Mouse (Mus musculus): ENCODE results near the gene Zbtb18.

GRCm38 (mm10) chr1:177453806-177454205 lies 11.7 kb downstream of the Zbtb18 start:
- no peak for TF ChIP-seq JUN (IDR thresholded peaks at IDR 0.05; ENCODE audit: insufficient read depth, low read depth, low read length)
- no peak for TF ChIP-seq SIN3A (IDR thresholded peaks at IDR 0.05; ENCODE audit: low read length)
- TF ChIP-seq CTCF (conservative IDR thresholded peaks at IDR 0.05 in 1 of 2, IDR thresholded peaks at IDR 0.05 in 1 of 2; ENCODE audit: low read depth in 2 of 2, low read length in 2 of 2): no peak
- no peak for TF ChIP-seq ETS1 (conservative IDR thresholded peaks at IDR 0.05; ENCODE audit: low read depth, low read length)
- no peak for TF ChIP-seq ZKSCAN1 (IDR thresholded peaks at IDR 0.05; ENCODE audit: borderline replicate concordance, low read depth, low read length)
- TF ChIP-seq POLR2A (IDR thresholded peaks at IDR 0.05; ENCODE audit: low read depth, low read length): no peak
- TF ChIP-seq EP300 (IDR thresholded peaks at IDR 0.05; ENCODE audit: low read length): no peak
- TF ChIP-seq IRF4 (IDR thresholded peaks at IDR 0.05; ENCODE audit: low read depth, low read length): no peak
- TF ChIP-seq ZMIZ1 (IDR thresholded peaks at IDR 0.05; ENCODE audit: low read depth, low read length): no peak
